In the genomic region with DNA sequence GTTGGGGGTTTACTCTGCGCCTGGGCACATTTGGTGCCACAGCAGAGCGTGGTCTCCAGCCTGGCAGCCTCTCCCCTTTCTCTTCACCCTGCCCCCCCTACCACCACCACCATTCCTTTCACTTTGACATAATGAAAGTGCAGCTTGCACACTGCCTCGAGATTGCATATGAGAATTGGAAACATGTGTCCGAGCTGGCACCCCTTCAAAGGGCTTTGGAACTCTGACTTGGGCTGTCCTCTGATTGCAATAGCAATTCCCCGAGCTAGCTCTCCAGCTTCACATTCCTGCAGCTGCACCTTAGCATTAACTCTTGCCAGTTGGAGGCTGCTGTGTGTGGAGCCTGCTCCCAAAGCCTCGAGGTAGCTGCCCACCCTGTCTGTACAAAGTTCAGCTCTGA, we compare ENCODE assay signal across 8 mouse cellular contexts. TPM values are rescaled to one million over a fixed set of nuclear protein-coding genes. Genes with fewer than 3 reads are reported as not detected.
DNase-seq lines count a peak whose midpoint lies in the region; ATAC-seq and TF ChIP-seq lines count a peak whose summit lies in the region.

No protein-coding gene starts in this region.

- no peak overlapping the region for H3K27ac ChIP-seq in midbrain, postnatal 0 days (ENCODE audit: low read depth, low read length)
- no peak overlapping the region for H3K27ac ChIP-seq in midbrain, embryonic 16.5 days (ENCODE audit: low read length)
- H3K27ac ChIP-seq in limb, embryonic 11.5 days (replicated peaks; ENCODE audit: low read depth, low read length), result peak overlapping the region; percentile 52; the same call in 1 of the 2 replicates
- no peak overlapping the region for H3K27ac ChIP-seq in cerebellum, adult 2 months (ENCODE audit: insufficient read depth, low read length)

- no peak overlapping the region for H3K4me3 ChIP-seq in midbrain, postnatal 0 days (ENCODE audit: low read depth, low read length)
- H3K4me3 ChIP-seq in midbrain, embryonic 16.5 days (ENCODE audit: low read depth, low read length), result no peak overlapping the region
- H3K4me3 ChIP-seq in limb, embryonic 11.5 days (ENCODE audit: low read depth, low read length), result no peak overlapping the region
- no peak overlapping the region for H3K4me3 ChIP-seq in cerebellum, adult 2 months (replicated peaks; ENCODE audit: insufficient read depth, low read depth, low read length)

- H3K9ac ChIP-seq in midbrain, postnatal 0 days (replicated peaks; ENCODE audit: low read length, poor library complexity, severe bottlenecking), result no peak overlapping the region
- H3K9ac ChIP-seq in midbrain, embryonic 16.5 days (ENCODE audit: low read depth, low read length), result no peak overlapping the region
- H3K9ac ChIP-seq in limb, embryonic 11.5 days (ENCODE audit: low read length), result no peak overlapping the region

- WGBS in midbrain, postnatal 0 days, result 59% methylated on average over 6 of the region's 6 CpGs
- WGBS in midbrain, embryonic 16.5 days, result 70% methylated on average over 6 of the region's 6 CpGs
- WGBS in limb, embryonic 11.5 days, result 22% methylated on average over 6 of the region's 6 CpGs
- 14% methylated on average over 6 of the region's 6 CpGs for WGBS in cerebellum, adult 2 months

- no peak for TF ChIP-seq CTCF in midbrain, postnatal 0 days (IDR thresholded peaks at IDR 0.05)
- no peak for TF ChIP-seq CTCF in cerebellum, adult 2 months (IDR thresholded peaks at IDR 0.05; ENCODE audit: borderline replicate concordance, insufficient read depth, low read depth, low read length)

- no peak for ATAC-seq in midbrain, postnatal 0 days (ENCODE audit: low FRiP score)
- ATAC-seq in midbrain, embryonic 16.5 days, result no peak
- ATAC-seq in limb, embryonic 11.5 days (ENCODE audit: insufficient number of reproducible peaks, low FRiP score, low TSS enrichment, low read depth), result 0 out of 2 replicates have a peak, but pooled peaks have one; percentile 51

- DNase-seq in midbrain, postnatal 0 days (ENCODE audit: low spot score), result peak; percentile 10
- peak; percentile 59 for DNase-seq in gastrocnemius, postnatal 10 days
- DNase-seq in limb, embryonic 11.5 days (ENCODE audit: low spot score), result peak; percentile 70
- DNase-seq in testis, postnatal 10 days (ENCODE audit: low spot score), result peak; percentile 47
- no peak for DNase-seq in layer of hippocampus, adult 18-20 months (ENCODE audit: low spot score in 2 of 2)
- no peak for DNase-seq in cerebellum, adult 2 months
- DNase-seq in left cerebral cortex, adult 9 months (ENCODE audit: low spot score in 2 of 2), result no peak

- no peaks in the 10 kb centered on the region for H3K27me3 ChIP-seq in midbrain, postnatal 0 days (ENCODE audit: insufficient read depth, low read length)
- H3K27me3 ChIP-seq in midbrain, embryonic 16.5 days (ENCODE audit: control insufficient read depth, insufficient read depth, low read depth, low read length), result no peaks in the 10 kb centered on the region
- no peaks in the 10 kb centered on the region for H3K27me3 ChIP-seq in limb, embryonic 11.5 days (ENCODE audit: control insufficient read depth, insufficient read depth, low read length)
- H3K27me3 ChIP-seq in cerebellum, adult 2 months (ENCODE audit: control insufficient read depth, insufficient read depth, low read length), result no peaks in the 10 kb centered on the region; the same call in 1 of the 2 replicates

- no peaks in the 10 kb centered on the region for H3K9me3 ChIP-seq in midbrain, postnatal 0 days (ENCODE audit: low read length)
- no peaks in the 10 kb centered on the region for H3K9me3 ChIP-seq in midbrain, embryonic 16.5 days (replicated peaks; ENCODE audit: control insufficient read depth, low read length, poor library complexity, severe bottlenecking)
- no peaks in the 10 kb centered on the region for H3K9me3 ChIP-seq in limb, embryonic 11.5 days (ENCODE audit: control insufficient read depth, low read length)

- no peak for TF ChIP-seq POLR2A in cerebellum, adult 2 months (IDR thresholded peaks at IDR 0.05; ENCODE audit: borderline replicate concordance, insufficient read depth, low read length)

- H3K36me3 ChIP-seq in midbrain, postnatal 0 days (ENCODE audit: insufficient read depth, low read length), result no peaks in the 10 kb centered on the region
- no peaks in the 10 kb centered on the region for H3K36me3 ChIP-seq in midbrain, embryonic 16.5 days (ENCODE audit: control insufficient read depth, insufficient read depth, low read length)
- H3K36me3 ChIP-seq in limb, embryonic 11.5 days (ENCODE audit: control insufficient read depth, insufficient read depth, low read length), result no peaks in the 10 kb centered on the region

- H3K4me2 ChIP-seq in midbrain, postnatal 0 days (ENCODE audit: low read depth, low read length, poor library complexity, severe bottlenecking), result no peak overlapping the region
- H3K4me2 ChIP-seq in midbrain, embryonic 16.5 days (ENCODE audit: low read length), result no peak overlapping the region
- H3K4me2 ChIP-seq in limb, embryonic 11.5 days (ENCODE audit: low read depth, severe bottlenecking), result 0 out of 2 replicates have a peak overlapping the region, but pooled peaks have one; percentile 17

- no peaks in the 10 kb centered on the region for H3K4me1 ChIP-seq in midbrain, postnatal 0 days (ENCODE audit: insufficient read depth, low read length)
- no peaks in the 10 kb centered on the region for H3K4me1 ChIP-seq in midbrain, embryonic 16.5 days (ENCODE audit: control insufficient read depth, insufficient read depth, low read length)
- peaks cover 15% of the 10 kb centered on the region for H3K4me1 ChIP-seq in limb, embryonic 11.5 days (ENCODE audit: control insufficient read depth, insufficient read depth, low read length)
- H3K4me1 ChIP-seq in cerebellum, adult 2 months (ENCODE audit: control insufficient read depth, insufficient read depth, low read length), result no peaks in the 10 kb centered on the region

RNA-seq across cellular contexts. Expression of a gene that starts 56.8 kb away (rescaled TPM):
- total RNA-seq in midbrain, postnatal 0 days (2014; rRNA removed), result 1.3 and 4.9 TPM in 2 replicates
- polyA plus RNA-seq in midbrain, postnatal 0 days (2015; fragmentation: Nextera tagmentation; extraction: Ambion mirVana), result 0.28 and 1.1 TPM in 2 replicates
- polyA plus RNA-seq in midbrain, embryonic 16.5 days (2015; fragmentation: Nextera tagmentation; extraction: Ambion mirVana), result 0.39 and 0.60 TPM in 2 replicates
- total RNA-seq in gastrocnemius, postnatal 10 days (2021), result 1 to 10 TPM; 1.3 to 1.8 TPM
- 3.9 TPM in 2 replicates for polyA plus RNA-seq in limb, embryonic 11.5 days (2014; fragmentation: Nextera tagmentation; extraction: Ambion mirVana)
- 10 to 100 TPM; 10.3 to 13.2 TPM for total RNA-seq in layer of hippocampus, adult 18-20 months (2021)
- polyA plus RNA-seq in cerebellum, adult 2 months (2012; rRNA removed), result 1.8 and 2.4 TPM in 2 replicates

Comparison
In these comparisons a context has a peak if more than half of its experiments do, and no peak if none do; other contexts are left out.
1. DNase-seq: peak in midbrain, postnatal 0 days (single experiment), gastrocnemius, postnatal 10 days (single experiment), limb, embryonic 11.5 days (single experiment) and testis, postnatal 10 days (single experiment); none in layer of hippocampus, adult 18-20 months (0 of 2), cerebellum, adult 2 months (0 of 2) and left cerebral cortex, adult 9 months (0 of 2).